Mouse (Mus musculus): ENCODE data around the gene Tcaf3. TPM values are rescaled to one million over a fixed set of nuclear protein-coding genes. Genes with fewer than 3 reads are reported as not detected.
A peak's percentile ranks its signal among the peaks of the same experiment; 100 is the strongest.

The Tcaf3 gene
- not detected in 2 replicates for polyA plus RNA-seq (2015; fragmentation: Nextera tagmentation; extraction: Ambion mirVana)

DNA sequence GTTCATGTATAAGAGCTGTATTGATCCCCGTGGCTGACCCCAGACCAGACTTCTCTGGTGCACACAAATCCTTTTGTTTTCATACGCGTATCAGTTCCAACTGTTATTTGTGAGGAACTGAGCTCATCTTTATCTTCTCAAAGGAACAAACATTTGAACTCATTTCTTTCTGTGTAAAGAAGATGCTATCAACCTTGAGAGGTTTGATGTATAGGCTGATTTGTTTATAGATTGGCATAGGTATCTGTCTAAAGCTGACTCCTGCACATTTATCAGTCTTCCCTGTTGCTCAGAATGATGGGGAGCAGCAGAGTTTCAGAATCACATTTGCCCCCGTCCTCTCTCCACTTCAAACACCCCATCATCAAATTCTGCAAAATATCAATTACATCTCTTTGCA is at the start of gene Tcaf3:
Gene Tcaf3, minus strand, starts transcription at position 101 of the 400 bp plus-strand sequence.
- no peaks in the 10 kb centered on the region for H3K27me3 ChIP-seq
- H3K4me3 ChIP-seq: no peak within 1 kb of the TSS
- no peak within 1 kb of the TSS for H3K4me2 ChIP-seq
- no peak for ATAC-seq (ENCODE audit: low FRiP score)
- H3K36me3 ChIP-seq: no peaks in the 10 kb centered on the region
- H3K27ac ChIP-seq: no peak within 1 kb of the TSS
- WGBS: 67% methylated on average over 4 of the region's 4 CpGs
- H3K9ac ChIP-seq: no peak within 1 kb of the TSS
- H3K9me3 ChIP-seq: no peaks in the 10 kb centered on the region
- peaks cover 5% of the 10 kb centered on the region for H3K4me1 ChIP-seq (replicated peaks)

DNA sequence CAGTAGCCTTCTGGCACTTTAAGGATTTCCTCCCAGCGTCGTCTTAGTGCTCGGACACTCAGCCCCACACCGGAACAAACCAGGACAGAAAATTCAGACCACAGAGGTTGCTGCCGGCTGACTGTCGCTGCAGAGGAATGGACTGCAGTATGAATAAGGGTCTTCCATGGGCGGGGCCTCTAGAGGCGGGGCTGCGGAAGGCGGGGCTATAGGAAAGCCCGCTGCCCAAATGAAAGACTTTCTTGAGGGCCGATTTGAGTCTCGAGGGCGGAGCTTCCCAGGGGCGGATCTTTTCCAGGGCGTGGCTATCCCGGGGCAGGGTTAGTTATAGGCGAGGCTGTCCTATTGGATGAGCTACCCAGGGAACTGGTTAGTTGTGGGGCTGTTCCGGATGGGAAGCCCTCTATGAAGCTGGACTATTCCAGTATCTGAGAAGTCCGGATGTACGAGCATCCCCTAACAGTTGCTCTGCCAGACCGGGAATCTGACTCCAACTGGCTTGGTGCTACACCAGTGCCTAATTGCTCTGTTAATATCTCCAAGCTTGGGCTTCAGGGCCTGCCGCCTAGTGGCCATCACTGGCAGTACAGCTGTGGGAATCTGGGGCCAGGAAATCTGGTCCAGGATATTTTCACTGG is 47.5 kb upstream of the Tcaf3 start, which contains the start of gene Tcaf2:
Gene Tcaf2, minus strand, starts transcription at position 343 of the 638 bp plus-strand sequence.
- ATAC-seq (ENCODE audit: low FRiP score): peak; percentile 97
- Histone ChIP-seq H3K9ac (peak within 1 kb of the TSS; percentile 51; the same call in 1 of the 2 replicates), H3K4me1 (replicated peaks) (peaks cover 8% of the 10 kb centered on the region; the same call in 1 of the 2 replicates), H3K4me3 (peak within 1 kb of the TSS; percentile 42), H3K27me3 (no peaks in the 10 kb centered on the region; the same call in 1 of the 2 replicates), H3K9me3 (no peaks in the 10 kb centered on the region), H3K27ac (no peak within 1 kb of the TSS), H3K36me3 (no peaks in the 10 kb centered on the region), H3K4me2 (peak within 1 kb of the TSS; percentile 67)
- WGBS: under 1% methylated on average over 23 of the region's 23 CpGs

DNA sequence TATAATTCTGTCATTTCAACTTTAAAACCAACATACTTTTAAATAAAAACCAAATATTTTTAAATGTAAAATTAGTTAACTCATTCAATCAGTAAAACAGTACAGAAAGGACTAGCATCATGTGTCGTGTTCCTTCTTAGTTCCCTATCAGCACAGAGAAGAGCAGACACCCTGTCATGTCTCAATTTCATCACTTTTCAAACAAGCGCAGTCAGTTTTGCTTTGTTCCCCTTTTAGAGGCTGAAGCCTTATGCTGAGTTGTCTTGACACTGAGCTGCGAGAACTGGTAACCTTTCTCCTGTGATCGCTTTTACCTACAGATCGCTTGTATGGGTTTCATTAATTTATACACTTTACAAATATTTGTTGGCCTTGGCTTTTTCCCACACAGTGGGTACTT is 36.9 kb upstream of the Tcaf3 start:
- H3K4me3 ChIP-seq: no peak overlapping the region
- H3K4me2 ChIP-seq: no peak overlapping the region
- no peaks in the 10 kb centered on the region for H3K36me3 ChIP-seq
- ATAC-seq (ENCODE audit: low FRiP score): no peak
- H3K9me3 ChIP-seq: no peaks in the 10 kb centered on the region
- H3K4me1 ChIP-seq (replicated peaks): no peaks in the 10 kb centered on the region
- H3K27me3 ChIP-seq: no peaks in the 10 kb centered on the region
- H3K27ac ChIP-seq: no peak overlapping the region
- 78% methylated on average over 5 of the region's 5 CpGs for WGBS
- H3K9ac ChIP-seq: no peak overlapping the region

DNA sequence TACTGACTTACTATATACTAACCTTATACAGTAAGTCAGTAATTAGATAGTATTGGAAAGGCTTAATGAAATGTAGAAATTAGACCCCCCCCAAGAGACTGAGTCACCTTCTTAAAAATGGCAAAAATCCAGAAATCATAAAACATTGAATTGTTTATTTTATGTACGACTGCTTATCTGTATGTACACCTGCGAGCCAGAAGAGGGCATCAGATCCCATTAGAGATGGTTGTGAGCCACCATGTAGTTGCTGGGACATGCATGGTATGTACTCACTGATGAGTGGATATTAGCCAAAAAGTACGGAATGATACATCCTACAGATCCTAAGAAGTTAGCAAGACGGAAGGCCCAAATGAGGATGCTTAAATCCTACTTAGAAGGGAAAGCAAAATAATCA is 33.9 kb upstream of the Tcaf3 start:
- Histone ChIP-seq H3K4me3 (no peak overlapping the region), H3K27ac (no peak overlapping the region), H3K9ac (no peak overlapping the region), H3K36me3 (no peaks in the 10 kb centered on the region), H3K9me3 (no peaks in the 10 kb centered on the region), H3K27me3 (no peaks in the 10 kb centered on the region), H3K4me1 (replicated peaks) (no peaks in the 10 kb centered on the region), H3K4me2 (no peak overlapping the region)
- no peak for ATAC-seq (ENCODE audit: low FRiP score)
- 80% methylated on average over 4 of the region's 4 CpGs for WGBS

DNA sequence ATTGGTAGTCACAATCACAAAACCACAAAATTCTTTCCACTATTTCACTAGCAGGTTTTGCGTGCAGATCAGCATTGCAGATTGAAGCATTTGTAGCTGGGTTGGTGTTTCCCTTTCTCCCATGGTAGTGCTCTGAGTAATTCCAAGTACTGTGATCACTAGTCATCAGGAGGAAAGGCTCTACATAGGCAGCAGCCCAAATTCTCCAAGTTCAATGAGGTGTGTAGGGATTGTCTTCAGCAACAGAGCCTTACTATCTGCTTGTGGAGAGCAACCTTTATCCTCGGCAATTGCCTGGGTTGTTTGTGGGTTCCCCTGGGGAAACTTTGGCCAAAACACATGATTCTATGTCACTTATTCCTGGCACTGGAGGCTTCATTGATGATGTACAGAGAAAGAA is 19.4 kb upstream of the Tcaf3 start:
- Histone ChIP-seq H3K9me3 (no peaks in the 10 kb centered on the region), H3K4me2 (no peak overlapping the region), H3K27me3 (no peaks in the 10 kb centered on the region), H3K27ac (no peak overlapping the region), H3K4me1 (replicated peaks) (no peaks in the 10 kb centered on the region), H3K9ac (no peak overlapping the region), H3K36me3 (no peaks in the 10 kb centered on the region), H3K4me3 (no peak overlapping the region)
- ATAC-seq (ENCODE audit: low FRiP score): no peak
- 82% methylated on average over 2 of the region's 2 CpGs for WGBS

DNA sequence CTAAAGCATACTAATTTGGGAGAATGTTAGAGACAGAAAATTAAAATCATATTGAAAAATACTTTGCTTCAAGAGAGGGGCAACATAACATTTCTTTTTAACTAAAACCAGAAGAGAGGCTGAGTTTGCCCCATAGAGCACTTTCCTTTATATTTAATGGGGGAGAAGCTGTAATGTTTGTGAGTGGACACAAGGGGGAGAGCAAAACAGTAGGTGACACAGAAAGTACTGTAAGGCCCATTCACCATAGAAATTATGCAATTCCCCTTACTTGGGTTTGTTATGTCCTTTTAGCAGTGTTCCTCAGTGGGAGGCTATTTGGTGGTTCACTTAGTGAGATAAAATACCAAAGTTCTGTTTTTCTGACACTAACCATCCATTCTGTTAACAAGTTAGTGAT is 14.7 kb upstream of the Tcaf3 start:
- no peaks in the 10 kb centered on the region for H3K27me3 ChIP-seq
- no peaks in the 10 kb centered on the region for H3K36me3 ChIP-seq
- no peak for ATAC-seq (ENCODE audit: low FRiP score)
- no peaks in the 10 kb centered on the region for H3K9me3 ChIP-seq
- H3K4me2 ChIP-seq: no peak overlapping the region
- H3K4me1 ChIP-seq (replicated peaks): no peaks in the 10 kb centered on the region
- H3K4me3 ChIP-seq: no peak overlapping the region
- H3K27ac ChIP-seq: no peak overlapping the region
- H3K9ac ChIP-seq: no peak overlapping the region

DNA sequence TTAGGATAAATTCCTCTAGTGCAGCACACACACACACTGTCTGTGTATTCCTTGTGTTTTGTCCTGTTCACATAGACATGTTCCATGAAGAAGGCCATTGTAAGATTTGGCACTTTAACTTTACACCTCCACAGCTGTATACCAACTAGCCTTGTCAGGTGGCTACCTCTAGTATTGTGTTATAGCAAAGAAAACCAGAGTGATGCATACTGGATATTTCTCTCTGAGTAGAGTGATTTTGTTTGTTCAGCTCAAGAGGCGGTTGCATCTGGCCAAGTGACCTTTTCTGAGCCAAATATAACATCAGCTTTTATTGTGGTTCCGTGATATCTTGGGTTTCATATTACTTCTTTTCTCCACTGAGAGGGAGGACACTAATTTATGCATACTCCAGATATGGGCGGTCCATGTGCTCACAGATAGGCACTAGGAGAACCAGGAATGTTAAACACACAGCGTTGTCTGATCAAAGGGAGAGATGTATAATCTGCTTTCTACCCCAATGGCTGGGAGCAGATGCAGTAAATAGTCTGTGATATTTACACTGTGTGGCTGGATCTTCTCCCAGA is 13.5 kb upstream of the Tcaf3 start:
- Histone ChIP-seq H3K9me3 (no peaks in the 10 kb centered on the region), H3K27ac (no peak overlapping the region), H3K36me3 (no peaks in the 10 kb centered on the region), H3K27me3 (no peaks in the 10 kb centered on the region), H3K4me2 (no peak overlapping the region), H3K4me3 (no peak overlapping the region), H3K9ac (no peak overlapping the region), H3K4me1 (replicated peaks) (no peaks in the 10 kb centered on the region)
- ATAC-seq (ENCODE audit: low FRiP score): no peak
- WGBS: 82% methylated on average over 4 of the region's 4 CpGs

DNA sequence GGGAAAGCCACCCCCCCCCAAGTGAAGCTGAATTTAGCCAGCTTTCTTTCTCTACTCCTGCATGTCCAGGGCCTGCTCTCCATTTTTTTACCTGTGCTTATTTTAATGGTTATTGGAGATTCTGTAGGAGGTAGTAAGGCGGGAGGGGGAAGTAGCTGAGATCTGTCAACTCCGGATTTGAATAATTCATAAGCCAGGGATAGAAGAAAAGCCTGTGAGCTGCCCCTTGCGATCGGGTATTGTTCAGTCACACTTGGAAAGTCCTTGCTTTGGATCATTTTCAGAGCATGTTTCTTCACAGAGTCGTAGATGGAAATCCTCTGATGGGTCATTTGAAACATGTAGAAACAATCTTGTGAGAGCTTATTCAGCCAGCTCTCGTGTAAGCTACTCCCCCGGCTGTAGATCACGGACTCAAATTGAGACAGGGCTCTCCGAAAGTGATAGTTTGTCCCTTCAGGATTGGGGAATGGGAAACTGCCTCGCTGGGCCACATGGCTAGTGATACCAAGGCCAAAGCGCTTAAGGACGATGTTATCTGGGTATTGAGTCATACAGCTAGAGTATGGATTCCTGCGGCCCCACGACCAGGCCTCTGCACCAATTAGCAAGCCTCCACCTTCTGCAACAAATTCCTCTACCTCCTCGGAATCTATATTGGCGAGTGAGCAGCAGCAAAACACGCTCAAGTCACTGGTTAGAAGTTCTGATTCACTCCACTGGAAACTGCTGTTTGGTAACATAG is 4.2 kb downstream of the Tcaf3 start:
- ATAC-seq (ENCODE audit: low FRiP score): no peak
- Histone ChIP-seq H3K27me3 (no peaks in the 10 kb centered on the region), H3K27ac (no peak overlapping the region), H3K36me3 (no peaks in the 10 kb centered on the region), H3K4me1 (replicated peaks) (peaks cover 5% of the 10 kb centered on the region), H3K9me3 (no peaks in the 10 kb centered on the region), H3K4me2 (no peak overlapping the region), H3K4me3 (no peak overlapping the region), H3K9ac (no peak overlapping the region)
- 70% methylated on average over 17 of the region's 17 CpGs for WGBS

DNA sequence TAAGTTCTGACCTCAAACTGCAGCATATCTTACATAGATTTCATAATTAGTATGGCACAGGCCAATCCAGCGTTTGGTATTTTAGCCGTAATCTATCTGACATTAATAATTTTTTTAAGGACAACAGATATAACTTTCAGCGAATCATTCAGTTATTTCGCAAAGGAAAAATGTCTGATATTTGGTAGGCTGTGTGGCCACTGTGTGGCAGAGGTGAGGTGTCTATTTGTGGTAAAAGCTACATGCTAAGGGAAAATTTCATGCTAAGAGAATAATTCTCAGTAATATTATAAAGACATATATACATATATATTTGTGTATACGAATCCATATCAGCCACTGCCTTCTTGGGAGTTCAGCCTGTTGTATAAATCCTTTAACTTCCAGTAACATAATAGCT is 10.9 kb downstream of the Tcaf3 start:
- 89% methylated on average over 5 of the region's 5 CpGs for WGBS
- no peak for ATAC-seq (ENCODE audit: low FRiP score)

DNA sequence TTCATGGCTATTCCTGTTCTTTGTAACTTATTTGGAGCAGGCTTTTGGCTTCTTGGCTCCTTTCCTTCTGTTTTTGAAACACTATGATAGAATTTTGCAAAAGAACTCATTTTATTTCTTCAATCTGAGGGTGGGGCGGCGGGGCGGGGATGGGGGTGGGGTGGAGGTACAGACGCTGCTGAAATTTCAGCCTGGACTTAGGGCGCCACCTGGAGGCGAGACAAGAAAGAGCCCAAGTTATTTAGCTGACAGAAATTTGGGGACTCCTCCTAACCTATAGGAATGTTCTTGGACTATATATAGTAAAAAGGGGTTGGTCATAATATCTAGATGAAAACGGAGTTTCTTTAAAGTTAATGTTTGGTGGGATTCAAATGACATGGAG is 14.0 kb downstream of the Tcaf3 start:
- 5% methylated on average over 7 of the region's 7 CpGs for WGBS
- Histone ChIP-seq H3K27me3 (0 out of 2 replicates have a peak, but pooled peaks cover 2% of the 10 kb centered on the region), H3K27ac (no peak overlapping the region), H3K9ac (no peak overlapping the region), H3K36me3 (no peaks in the 10 kb centered on the region), H3K4me2 (no peak overlapping the region), H3K4me1 (replicated peaks) (no peaks in the 10 kb centered on the region), H3K4me3 (no peak overlapping the region), H3K9me3 (no peaks in the 10 kb centered on the region)
- ATAC-seq (ENCODE audit: low FRiP score): no peak; the same call in 1 of the 2 replicates

More for the DNA sequence above, 10.9 kb downstream of the Tcaf3 start:
- no peak overlapping the region for H3K27ac ChIP-seq
- no peak overlapping the region for H3K4me2 ChIP-seq
- H3K4me3 ChIP-seq: no peak overlapping the region
- no peaks in the 10 kb centered on the region for H3K9me3 ChIP-seq
- no peaks in the 10 kb centered on the region for H3K36me3 ChIP-seq
- H3K27me3 ChIP-seq: 0 out of 2 replicates have a peak, but pooled peaks cover 2% of the 10 kb centered on the region
- no peaks in the 10 kb centered on the region for H3K4me1 ChIP-seq (replicated peaks)
- H3K9ac ChIP-seq: no peak overlapping the region

DNA sequence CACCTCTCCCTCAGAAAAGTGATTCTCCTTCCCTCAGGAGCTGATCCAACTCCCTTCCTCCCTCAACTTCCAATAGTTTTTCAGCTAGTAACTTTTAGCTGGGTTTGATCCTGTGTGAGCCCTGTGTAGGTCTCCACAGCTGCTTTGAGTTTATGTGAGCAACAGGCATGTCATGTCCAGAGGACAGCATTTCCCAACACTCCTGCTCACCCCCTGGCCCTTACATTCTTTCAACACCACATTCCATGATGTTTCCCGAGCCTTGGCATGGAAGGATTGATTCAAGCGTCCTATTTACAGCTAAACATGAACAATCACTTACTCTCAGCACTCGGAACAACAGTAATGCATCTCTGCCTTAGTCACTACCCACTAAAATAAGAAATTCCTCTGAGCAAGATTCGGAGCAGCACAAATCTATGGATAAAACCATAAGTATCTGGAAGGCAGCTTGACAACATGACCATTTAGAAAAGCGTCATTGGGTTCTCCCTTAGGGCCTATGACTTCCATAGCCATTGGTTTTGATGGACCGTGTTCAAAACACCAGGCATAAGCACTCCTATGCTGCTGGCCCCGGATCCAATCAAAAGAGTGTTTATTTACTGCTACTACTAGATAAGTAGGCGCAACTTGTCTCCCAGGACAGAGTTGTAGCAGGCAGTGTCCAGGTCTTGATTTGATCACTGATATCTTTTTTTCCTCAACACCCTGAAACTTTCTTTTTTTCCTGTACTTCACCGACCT is 14.6 kb downstream of the Tcaf3 start:
- Histone ChIP-seq H3K27me3 (0 out of 2 replicates have a peak, but pooled peaks cover 2% of the 10 kb centered on the region), H3K4me2 (no peak overlapping the region), H3K27ac (no peak overlapping the region), H3K4me3 (no peak overlapping the region), H3K36me3 (no peaks in the 10 kb centered on the region), H3K9ac (no peak overlapping the region), H3K9me3 (no peaks in the 10 kb centered on the region), H3K4me1 (replicated peaks) (no peaks in the 10 kb centered on the region)
- WGBS: 70% methylated on average over 9 of the region's 9 CpGs
- ATAC-seq (ENCODE audit: low FRiP score): no peak

DNA sequence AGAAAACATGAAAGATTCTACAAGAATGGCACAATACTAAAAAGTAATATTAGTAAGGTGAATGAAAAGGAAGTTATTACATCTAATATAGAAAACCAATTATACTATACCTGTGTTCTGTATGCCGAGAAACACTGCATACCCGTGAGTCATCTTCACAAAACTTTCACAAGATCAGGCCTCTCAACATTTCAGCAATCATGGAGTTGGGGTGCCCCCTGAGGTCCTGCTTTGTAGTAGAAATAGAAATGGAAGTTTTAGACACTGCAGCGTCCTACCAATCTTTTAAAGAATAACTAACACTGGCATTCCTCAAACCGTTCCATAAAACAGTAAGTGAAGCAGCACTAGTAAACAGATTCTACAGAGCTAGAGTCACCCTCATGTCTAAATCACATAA is 18.8 kb downstream of the Tcaf3 start:
- Histone ChIP-seq H3K36me3 (no peaks in the 10 kb centered on the region), H3K27ac (no peak overlapping the region), H3K27me3 (0 out of 2 replicates have a peak, but pooled peaks cover 2% of the 10 kb centered on the region), H3K4me2 (no peak overlapping the region), H3K4me3 (no peak overlapping the region), H3K9ac (no peak overlapping the region), H3K4me1 (replicated peaks) (no peaks in the 10 kb centered on the region), H3K9me3 (no peaks in the 10 kb centered on the region)
- WGBS: 80% methylated on average over 4 of the region's 4 CpGs
- no peak for ATAC-seq (ENCODE audit: low FRiP score)

Measured in hindbrain, embryonic 13.5 days (tissue).